Mouse (Mus musculus) T-helper 1 cell (primary cell): Measurements from ENCODE around the gene Olfr1082.
"Not testable (repeated sequence)": the region's sequence is repeated elsewhere in the genome, so short reads cannot be mapped to it uniquely, and the experiment has no call there.

Source experiments
- in situ Hi-C: fragments of 300-600 bp; cut with MboI, MseI; formaldehyde crosslinking; loops from one replicate; pipeline ENCODE4 v1.15.1; 2025; ENCODE audit warnings: high pct_unique_total_duplicates

Olfr1082 gene

DNA sequence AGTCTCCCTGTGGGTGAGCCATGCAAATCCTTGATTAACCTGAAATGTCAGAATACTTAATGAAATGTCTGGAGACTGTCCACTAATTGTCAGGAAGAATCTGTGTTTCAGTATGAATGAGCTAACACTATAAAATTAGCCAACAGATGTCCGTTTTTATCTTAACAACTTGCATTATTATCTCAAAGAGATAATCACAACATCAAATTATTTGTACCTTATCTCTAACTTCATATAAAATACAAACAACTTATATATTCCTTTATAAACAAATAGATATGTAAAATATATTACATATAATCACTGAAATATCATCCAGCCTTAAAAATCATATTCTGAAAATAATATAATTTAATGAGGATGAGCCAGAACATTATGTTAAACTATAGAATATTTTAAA is at the start of gene Olfr1082:
TSS of gene Olfr1082 (minus strand) at position 101 of the 400 bp plus-strand sequence.
- in situ Hi-C loops = not testable (repeated sequence)

DNA sequence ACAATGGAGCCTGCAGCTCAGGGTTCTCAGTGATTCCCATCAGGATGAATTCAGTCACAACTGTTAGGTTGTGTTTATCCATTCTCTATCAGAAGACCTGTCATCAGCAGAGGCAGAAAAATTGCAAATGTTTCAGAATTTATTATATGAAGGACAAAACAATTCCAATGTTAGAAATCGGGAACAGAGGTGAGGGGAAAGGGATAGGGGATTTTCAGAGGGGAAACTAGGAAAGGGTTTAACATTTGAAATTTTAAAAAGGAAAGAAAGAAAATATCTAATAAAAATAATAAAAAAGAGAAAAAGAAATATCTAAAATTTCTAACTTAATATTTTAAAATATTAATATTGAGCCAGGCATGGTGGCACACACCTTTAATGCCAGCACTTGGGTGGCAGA is 40.9 kb upstream of the Olfr1082 start, which contains the start of gene Olfr1084:
TSS of gene Olfr1084 (minus strand) at position 101 of the 400 bp plus-strand sequence.
- in situ Hi-C loops = not testable (repeated sequence)

DNA sequence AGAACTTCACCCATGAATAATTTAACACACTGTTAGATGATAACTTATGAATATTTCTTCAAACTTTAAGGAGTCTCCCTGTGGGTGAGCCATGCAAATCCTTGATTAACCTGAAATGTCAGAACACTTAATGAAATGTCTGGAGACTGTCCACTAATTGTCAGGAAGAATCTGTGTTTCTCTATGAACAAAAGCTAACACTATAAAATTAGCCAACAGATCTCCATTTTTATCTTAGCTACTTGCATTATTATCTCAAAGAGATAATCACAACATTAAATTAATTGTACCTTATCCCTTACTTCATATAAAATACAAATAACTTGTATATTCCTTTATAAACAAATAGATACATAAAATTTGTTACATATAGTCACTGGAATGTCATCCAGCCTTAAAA is 40.6 kb downstream of the Olfr1082 start, which contains the start of gene Olfr1080:
TSS of gene Olfr1080 (minus strand) at position 101 of the 400 bp plus-strand sequence.
- in situ Hi-C loops = not testable (repeated sequence)
